Mouse (Mus musculus) kidney, postnatal 36 days (tissue): ENCODE measurements around the gene Dctn1.
A peak's percentile ranks its signal among the peaks of the same experiment; 100 is the strongest.

ENCODE experiments used
- DNase-seq, 2 experiments: peaks; one replicate each; pipeline ENCODE4 v3.0.0; 2021 to 2022; ENCODE audit warnings: mixed read lengths in 2 of 2

The Dctn1 gene

DNA sequence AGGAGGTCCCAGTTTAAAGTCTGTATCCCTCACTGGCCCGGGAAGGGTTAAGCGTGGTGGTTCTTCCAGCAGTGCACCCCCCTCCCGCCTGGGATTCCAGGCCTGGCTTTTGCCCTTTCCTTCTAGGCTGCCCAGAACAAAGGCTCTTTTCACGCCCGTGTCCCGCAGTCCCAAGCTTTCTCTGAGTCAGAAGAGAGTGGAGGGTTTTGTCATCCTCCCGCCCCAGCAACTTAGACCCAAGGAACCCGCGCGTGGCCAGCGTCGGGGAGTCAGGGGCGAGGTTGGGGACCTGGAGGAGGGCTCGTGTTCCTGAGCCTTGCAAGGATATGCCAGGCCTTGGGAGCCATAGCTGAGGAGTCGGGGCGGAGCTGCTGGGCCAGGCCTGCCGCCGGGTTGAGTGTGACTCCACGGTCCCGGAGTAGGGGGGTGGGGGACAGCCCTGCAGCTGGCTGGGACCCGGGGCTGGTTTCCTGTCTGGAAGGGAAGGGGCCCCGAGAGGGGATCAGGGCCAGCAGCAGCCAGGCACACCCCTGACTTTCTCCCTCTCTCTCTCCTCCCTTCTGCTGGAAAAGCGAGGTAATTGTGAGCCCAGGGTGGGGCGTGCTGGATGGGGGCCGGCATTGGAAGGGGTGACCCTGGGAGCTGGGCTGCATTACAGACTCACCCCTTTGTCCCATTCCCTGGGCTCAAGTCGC, 28.7 kb upstream of the Dctn1 start:
- DNase-seq = peak; percentile 69 to 80

GRCm38 (mm10) chr6:83137576-83137950, 28.2 kb upstream of the Dctn1 start:
- DNase-seq = peak; percentile 92 to 96

GRCm38 (mm10) chr6:83138056-83138455, 27.7 kb upstream of the Dctn1 start:
- peak in 1 of 2 experiments; percentile 36 for DNase-seq

DNA sequence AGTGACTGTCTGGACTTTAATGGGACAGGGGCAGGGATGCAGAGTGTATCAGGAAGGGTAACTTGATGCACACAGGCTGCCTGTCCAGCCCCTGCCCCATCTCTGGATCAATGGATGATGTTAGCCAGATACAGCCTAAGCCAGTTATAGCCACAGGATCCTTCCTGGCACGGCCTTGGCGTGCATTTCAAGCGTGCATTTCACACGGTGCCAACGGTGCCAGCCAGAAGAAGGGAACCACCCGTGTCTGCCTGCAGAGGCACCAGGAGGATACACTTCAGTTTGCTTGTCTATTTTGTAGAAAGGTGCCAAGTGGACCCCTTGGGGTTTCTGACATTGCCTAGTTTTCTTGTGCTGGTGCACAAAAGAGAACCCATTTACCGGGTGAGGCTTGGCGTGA, 25.7 kb upstream of the Dctn1 start:
- no peak for DNase-seq

- peak in 1 of 2 experiments; percentile 50 for DNase-seq
Measured at GRCm38 (mm10) chr6:83141636-83142035, 24.1 kb upstream of the Dctn1 start.

GRCm38 (mm10) chr6:83142211-83142731, 23.4 kb upstream of the Dctn1 start:
- DNase-seq = peak in 1 of 2 experiments; percentile 33

DNA sequence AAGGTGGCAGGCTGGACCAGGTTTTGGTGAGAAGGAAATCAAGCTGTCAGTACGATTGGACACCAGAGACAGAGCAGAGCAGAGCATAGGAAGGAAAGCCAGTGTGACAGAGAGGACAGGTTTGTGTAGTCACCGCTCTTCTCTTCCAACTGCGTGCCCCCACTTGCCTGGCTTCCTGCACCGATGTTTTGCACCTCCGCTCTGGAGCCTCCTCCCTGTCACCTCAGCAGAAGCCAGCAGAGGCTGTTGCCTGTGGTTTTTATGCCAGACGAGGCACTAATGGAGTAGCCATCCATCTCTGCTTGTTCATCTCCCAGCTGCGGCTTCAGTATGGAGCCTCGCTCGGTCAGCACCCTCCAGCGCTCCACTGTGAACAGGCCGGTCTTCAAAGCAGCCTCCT, 22.8 kb upstream of the Dctn1 start:
- no peak for DNase-seq

GRCm38 (mm10) chr6:83145209-83145608, 20.5 kb upstream of the Dctn1 start:
- DNase-seq = no peak

DNA sequence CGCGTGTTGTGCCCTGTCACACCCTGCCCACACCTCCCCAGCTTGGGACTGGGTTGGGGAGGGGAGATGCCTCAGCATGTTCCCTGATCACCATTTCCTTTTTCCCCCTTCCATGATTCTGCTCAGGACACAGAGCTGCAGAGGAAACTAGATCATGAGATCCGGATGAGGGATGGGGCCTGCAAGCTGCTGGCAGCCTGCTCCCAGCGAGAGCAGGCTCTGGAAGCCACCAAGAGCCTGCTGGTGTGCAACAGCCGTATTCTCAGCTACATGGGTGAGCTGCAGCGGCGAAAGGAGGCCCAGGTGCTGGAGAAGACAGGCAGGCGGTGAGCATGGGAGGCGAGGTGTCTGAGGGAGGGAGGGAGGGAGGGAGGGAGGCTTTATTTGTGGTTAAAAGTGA, 19.9 kb upstream of the Dctn1 start:
- no peak for DNase-seq

GRCm38 (mm10) chr6:83147280-83147679, 18.4 kb upstream of the Dctn1 start:
- DNase-seq = no peak

GRCm38 (mm10) chr6:83151721-83152120, 14.0 kb upstream of the Dctn1 start:
- no peak for DNase-seq

DNA sequence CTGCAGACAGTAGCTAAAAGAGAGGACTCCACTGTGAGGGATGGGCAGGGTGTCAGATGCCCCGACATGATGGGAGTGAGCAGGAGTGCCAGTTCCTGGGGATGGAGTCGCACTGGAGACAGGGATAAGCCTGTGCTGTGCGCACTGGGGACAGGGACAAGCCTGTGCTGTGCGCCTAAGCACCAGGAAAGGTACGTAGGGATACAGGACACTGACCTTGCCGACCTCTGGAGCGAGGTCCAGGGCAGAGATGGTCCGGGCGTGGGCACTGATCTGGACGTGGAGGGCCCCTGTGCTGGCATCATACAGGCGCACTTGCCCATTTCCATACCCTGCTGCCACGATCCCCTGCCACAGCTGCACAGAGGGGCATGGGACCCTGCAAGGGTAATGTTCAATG, 12.7 kb upstream of the Dctn1 start:
- no peak for DNase-seq

DNA sequence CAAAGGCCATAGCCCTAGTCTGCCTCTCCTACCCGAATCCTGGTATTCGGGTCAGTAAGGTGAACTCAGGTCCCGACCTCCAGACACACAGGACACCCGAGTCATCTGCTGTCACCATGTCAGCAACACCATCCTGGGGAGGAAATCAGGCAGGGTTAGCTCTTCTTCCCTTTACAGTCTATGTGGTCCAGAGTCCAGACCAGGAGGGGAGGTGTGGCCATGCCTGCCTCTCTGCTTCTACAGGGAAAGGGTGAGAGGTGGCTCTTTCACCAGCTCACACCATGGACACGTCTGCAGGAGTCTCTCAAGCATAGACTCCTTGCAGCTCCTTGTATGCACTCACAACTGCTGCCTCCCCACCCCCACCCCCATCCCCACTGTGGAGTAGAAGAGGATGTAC, 12.2 kb upstream of the Dctn1 start:
- no peak for DNase-seq

GRCm38 (mm10) chr6:83155552-83156238, 10.0 kb upstream of the Dctn1 start:
- no peak for DNase-seq

- peak in 1 of 2 experiments; percentile 80 for DNase-seq
Measured at GRCm38 (mm10) chr6:83156259-83156684, 9.4 kb upstream of the Dctn1 start, which contains the start of the genes Wdr54 and 1700003E16Rik. Wdr54 (minus strand) TSS chr6:83156397. 1700003E16Rik (plus strand) TSS chr6:83156404.

DNA sequence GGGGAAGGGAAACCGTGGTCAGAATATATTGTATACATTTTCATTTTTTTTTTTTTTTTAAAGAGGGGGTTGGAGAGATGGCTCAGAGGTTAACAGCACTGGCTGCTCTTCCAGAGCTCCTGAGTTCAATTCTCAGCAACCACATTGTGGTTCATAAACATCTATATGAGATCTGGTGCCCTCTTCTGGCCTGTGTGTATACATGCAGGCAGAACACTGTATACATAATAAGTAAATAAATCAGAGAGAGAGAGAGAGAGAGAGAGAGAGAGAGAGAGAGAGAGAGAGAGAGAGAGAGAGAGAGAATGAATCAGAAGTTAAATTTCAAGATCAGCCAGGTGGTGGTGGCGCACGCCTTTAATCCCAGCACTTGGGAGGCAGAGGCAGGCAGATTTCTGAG, 6.3 kb upstream of the Dctn1 start:
- peak in 1 of 2 experiments; percentile 56 for DNase-seq

DNA sequence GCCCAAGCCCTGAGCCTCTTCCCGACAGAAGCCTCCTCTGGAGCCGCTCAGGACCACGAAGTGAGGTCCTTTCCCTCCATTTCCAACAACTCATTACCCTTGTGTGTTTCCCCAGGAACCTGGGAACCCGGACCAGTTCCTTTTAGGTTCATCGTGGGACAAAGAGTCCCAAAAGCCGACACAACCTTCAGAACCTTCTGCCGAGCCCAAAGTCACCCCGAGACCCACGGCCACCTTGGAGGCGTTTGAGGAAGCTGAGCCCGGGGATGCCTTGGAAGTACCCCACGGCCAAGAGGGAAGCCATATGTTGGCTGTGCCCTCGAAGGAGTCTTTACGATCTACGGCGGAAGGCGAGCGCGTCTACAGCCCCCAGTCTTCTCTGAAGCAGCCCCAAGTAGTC, 4.3 kb upstream of the Dctn1 start:
- DNase-seq = no peak

GRCm38 (mm10) chr6:83161921-83162641, 3.6 kb upstream of the Dctn1 start:
- DNase-seq = peak; percentile 73 to 83

- peak; percentile 78 to 89 for DNase-seq
Measured at GRCm38 (mm10) chr6:83162701-83163100, 3.0 kb upstream of the Dctn1 start.

GRCm38 (mm10) chr6:83165026-83165606, 604 bp upstream of the Dctn1 start:
- DNase-seq = no peak

GRCm38 (mm10) chr6:83166243-83166630, 517 bp downstream of the Dctn1 start:
- DNase-seq = peak in 1 of 2 experiments; percentile 25

GRCm38 (mm10) chr6:83169872-83170271, 4.2 kb downstream of the Dctn1 start:
- DNase-seq = peak; percentile 57 to 72

DNA sequence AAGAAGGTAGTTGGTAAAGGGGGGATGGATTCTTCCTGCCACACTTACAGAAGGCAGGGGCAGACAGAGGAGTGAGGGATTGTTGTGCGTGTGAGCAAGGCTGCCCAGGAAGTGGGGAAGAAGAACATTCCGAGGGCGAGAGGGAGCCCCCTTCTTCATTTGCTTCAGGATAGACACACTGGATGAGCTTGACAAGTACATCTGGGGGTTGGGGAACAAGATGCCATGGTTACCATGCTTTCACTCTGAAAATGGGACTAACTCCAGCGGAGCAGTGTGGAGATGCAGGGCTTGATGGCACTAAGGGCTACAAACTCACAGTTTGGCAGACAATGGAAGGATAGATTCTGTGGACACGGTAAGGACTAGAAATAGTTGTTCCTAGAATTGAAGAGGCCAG, 5.3 kb downstream of the Dctn1 start:
- DNase-seq = no peak
